Mouse (Mus musculus) retina, postnatal 1 day (tissue): ENCODE results near the gene Pax4.

Experiments
- DNase-seq: peaks from one replicate; pipeline ENCODE4 v3.0.0-alpha.2; 2012

Gene Pax4

DNA sequence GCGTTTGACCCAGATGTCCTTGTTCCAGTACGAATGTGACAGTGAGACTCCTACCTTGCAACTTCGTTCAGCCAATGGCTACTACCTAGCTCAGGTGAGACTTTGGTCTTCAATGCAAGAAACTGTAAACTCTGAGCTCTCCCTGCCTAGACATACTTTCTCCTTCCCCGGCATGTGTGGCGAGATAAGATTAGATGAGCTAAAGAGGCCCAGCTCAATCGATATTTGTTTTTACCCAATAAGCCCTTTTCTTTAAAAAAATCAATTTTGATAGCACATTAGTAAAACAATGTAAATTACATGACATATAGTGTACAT lies 17.7 kb downstream of the Pax4 start:
- no peak for DNase-seq

DNA sequence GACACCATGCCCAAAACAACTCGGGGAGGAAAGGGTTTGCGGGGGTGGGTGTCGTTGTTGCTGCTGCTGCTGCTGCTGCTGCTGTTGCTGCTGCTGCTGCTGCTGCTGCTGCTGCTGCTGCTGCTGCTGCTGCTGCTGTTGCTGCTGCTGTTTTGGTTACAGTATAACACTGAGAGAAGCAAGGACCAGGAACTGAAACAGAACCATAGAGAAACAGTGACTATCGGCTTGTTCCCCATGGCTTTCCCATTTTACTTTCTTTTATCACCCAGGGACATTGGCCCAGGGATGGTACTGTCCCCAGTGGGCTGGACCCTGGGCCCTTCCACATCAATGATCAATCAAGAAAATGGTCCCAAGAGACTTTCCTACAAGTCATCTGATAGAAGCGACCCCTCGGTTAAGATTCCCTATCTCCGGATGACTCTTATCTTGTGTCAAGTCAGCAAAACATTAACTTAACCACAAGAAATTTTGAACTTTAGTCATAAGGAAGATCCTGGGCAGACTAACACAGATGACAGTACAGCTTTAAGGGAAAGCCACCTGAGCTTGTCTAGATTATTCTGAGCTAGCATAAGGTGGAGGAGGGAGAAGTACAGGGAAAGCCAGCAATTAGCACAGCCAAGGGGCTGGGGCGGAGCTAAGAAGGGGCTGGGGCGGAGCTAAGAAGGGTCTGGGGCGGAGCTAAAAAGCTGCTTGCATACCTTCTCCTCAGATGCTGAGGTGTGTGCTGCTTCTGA lies 18.2 kb downstream of the Pax4 start:
- DNase-seq, result no peak

DNA sequence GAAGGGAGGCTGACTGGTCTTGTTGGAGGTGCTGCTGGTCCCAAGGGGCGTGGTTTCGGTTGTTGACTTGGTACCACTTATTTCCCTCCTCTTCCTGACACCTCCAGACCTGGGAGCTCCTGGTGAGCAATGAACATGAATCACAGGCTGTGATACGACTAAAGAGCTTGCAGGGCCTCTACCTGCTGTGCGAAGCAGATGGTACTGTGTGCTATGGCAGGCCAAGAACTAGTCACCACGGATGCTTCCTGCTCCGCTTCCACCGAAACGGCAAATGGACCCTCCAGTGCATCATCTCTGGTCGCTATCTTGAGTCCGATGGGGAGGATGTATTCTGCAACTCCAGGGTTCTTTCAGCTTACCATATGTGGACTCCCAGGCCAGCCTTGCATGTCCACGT lies 19.3 kb downstream of the Pax4 start:
- DNase-seq, result no peak

DNA sequence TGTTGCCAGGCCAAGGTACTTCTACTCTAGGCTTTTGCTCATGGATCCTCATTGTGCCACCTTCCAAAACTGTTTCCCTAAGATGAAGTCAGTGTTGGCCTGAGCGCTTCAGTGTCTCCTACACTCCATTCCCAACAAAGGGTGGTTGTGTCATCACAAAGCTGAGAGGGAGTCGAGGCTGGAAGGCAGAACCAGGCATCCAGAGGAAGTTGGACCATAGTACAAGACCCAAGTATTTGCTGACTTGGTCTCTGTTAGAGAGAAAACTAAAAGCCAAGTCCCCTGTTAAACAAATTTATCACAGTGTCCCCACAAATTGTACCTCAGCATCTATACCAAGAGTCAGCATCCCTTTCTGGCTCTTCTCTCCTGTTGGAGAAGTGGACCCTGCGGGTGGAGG lies 20.9 kb downstream of the Pax4 start, which contains the start of gene Gcc1:
Gcc1 (minus strand) TSS at position 101 of the 400 bp plus-strand sequence.
- no peak for DNase-seq

DNA sequence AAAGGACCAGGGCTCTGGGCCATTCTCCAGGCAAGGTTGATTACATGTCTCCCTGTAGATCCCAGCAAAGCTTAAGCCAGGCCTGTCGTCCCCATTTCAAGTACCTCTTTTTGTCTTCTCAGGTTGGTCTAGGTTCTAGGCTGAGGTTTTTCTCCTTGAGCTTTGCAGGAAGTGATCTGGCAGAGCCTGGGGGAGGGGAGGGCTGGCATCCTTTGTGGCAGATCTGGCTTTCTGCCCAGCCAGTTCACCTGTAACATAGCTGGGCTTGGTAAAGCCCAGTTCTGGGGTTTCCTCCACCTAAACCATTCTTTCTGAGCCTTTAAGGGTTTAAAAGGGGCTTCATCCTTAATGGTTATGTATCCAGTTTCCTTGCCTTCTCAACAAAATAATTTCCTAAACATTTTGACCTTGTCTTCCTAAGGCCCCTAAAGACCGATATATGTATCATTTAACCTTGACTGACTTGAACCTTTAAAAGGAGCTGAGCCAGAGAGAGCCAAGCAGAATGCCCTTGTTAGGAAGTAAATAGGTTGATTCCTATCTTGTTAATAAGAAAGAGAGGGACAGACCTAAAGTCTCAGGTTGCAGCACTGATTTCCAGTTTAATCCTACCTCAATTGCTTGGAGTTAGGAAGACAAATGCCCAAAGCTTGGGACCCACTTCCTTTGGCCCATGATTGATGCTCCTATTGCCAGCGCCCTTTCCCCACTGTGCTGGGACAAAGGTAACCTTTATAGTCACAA lies 21.9 kb downstream of the Pax4 start, which contains the start of gene Fscn3:
Fscn3 (plus strand) TSS at position 694 of the 744 bp plus-strand sequence.
- DNase-seq, result no peak

DNA sequence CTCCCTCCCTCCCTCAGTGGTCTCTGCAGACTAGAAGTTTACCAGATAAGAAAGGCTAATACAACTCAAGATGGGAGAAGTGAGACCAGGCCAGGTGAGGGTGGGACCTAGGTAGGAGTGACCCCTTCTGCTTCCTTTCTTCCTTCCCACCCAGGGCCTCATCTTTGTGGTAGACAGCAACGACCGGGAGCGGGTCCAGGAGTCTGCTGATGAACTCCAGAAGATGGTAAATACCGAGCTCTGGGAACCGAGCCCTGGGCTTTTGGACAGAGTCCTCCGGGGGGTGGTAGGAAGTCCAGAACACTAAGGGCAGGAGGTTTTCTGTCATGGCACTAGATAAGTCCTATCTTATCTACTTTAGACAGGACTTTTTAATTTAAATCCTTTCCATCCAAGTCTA lies 24.1 kb downstream of the Pax4 start:
- no peak for DNase-seq

DNA sequence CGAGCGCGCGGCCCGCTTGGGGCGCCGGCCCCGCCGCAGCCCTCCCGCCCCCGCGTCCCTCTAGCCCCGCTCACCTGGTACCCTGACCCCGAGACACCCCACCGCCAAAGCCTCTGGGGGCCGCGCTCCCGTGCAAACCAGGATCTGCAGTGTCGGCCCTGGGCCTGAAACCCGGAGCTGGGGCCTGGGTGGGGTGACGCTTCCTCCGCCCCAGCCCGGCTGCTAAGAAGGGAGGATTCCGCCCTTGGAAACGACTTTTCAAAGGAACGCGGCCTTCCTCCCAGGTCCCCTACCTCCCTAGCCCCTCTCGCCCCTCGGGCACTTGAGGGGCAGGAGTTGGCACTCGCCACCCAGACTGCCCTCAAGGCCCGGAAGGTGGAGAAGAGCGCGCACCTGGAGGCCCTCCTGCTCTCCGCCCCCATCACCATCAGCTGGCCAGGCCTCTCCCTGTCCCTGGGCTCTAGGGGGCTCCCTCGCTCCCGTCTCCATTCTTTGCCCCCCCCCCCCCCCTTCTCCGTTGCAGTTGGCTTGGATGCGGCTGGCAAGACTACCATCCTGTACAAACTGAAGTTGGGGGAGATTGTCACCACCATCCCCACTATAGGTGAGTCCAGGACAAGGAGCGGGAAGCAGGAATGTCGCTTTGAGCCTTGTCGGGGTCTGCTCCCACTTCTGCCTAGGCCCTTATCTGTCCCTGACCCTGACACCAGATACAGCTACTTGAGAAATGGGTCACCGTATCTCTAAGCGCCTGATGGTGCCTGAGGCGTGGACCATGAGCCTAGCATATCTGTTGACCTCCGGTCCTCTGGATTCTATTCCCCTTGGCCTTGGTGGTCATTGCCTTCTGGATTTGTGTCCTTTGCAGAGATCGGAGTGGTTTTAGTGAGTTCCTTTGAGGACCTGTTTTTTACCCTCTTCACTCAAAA lies 25.1 kb downstream of the Pax4 start:
- DNase-seq, result peak; percentile 62

DNA sequence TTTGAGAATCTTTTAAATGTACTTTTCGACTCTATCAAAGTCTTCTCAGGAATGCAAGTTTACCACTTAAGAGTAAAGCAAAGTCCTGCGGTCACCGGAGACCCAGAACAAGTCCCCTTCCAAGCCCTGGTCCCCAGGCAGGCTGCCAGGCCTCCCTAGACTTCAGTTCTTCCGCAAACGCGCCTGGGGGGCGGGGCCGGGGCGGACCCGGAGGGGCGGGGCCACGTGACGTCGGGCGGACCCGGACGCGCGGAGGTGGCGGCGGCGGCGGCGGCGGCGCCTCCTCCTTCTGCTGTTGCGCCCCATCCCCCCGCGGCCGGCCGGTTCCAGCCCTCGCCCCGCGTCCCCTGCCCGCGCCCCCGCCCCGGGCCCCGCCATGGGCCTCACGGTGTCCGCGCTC lies 25.8 kb downstream of the Pax4 start, which contains the start of gene Arf5:
Arf5 (plus strand) TSS at position 248 of the 400 bp plus-strand sequence.
- DNase-seq, result peak; percentile 91

DNA sequence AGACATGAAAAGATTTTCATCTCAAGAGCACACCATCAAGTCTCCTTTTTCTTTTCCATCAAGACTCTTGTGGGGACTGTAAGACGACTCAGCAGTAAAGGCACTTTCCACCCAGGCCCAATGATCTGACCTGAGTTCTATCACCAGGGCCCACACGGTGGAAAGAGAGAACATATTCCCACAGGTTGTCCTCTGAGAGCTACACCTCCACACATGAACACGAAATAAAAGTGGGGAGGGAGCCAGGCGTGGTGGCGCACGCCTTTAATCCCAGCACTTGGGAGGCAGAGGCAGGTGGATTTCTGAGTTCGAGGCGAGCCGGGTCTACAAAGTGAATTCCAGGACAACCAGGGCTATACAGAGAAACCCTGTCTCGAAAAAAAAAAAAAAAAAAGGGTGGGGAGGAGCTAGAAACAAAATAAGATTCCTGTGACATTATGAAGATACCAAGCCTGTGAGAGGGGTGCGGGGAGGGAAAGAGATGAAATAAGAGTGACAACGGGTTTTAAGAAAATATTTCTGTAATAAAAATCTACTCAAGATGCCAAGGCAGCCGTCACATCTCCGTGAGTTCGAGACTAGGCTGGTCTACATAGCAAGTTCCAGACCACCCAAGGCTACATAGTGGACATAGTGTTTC lies 26.4 kb downstream of the Pax4 start:
- no peak for DNase-seq

DNA sequence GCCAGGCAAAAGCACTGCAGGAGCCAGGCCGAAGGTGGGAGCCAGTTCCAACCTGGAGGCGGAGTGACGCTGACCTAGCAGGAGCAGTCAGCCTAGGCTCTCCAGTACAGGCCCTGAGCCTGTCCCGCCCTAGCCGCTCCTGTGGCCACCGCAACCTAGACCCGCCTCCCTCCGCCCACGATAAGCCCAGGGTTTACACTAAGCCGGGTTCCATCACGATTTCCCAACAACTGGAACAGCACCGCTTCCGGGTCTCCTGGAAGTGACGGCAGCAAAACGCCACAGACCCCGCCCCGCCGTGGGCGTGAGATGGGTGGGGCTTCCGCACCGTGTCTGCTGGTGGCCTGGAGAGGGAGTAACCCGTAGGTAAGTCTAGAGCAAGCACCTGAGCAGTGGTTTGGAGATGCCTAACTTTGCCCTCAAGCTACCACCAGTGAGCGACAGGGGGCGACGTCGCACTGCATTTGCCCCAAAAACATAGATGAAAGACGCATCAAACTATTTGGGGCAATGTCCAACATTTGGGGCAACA lies 27.6 kb downstream of the Pax4 start:
- DNase-seq, result peak; percentile 94

DNA sequence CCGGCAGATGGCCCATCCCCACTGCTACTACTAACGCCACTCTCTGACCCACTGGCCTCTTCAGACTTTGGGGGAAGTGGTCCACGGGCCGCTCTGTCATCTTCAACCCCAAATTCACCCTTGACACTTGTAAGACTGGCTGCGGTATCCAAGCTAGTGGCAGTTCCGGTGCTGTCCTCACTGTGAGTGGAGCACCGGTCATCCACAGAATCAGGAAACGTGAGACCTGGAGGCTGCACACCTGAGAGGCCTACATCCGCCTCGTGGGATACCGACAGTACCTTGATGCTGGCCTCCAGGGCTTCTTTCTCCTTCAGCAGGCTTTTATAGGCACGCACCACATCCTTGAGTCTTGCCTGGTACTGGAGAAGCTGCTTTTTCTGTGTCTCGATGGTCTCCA lies 28.3 kb downstream of the Pax4 start:
- DNase-seq, result peak; percentile 10

DNA sequence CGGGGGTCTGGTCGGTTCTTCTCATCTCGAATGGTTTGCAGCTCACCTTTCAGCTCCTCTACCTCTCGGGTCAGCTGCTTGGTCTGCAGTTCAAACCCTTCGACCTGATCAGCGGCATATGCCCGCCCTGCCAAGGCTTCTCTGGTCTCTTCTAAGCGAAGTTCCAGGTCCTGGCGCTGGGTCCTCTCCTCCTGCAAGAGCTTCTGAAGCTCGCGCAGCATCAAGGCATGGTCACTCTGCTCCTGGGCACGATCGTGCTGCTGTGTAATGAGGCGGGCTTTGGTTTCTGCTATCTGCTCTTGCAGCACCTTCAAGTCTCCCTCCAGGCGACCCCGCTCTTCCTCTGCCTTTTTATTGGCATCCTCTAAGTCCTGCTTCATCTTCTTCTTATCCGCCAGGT lies 28.8 kb downstream of the Pax4 start:
- no peak for DNase-seq

DNA sequence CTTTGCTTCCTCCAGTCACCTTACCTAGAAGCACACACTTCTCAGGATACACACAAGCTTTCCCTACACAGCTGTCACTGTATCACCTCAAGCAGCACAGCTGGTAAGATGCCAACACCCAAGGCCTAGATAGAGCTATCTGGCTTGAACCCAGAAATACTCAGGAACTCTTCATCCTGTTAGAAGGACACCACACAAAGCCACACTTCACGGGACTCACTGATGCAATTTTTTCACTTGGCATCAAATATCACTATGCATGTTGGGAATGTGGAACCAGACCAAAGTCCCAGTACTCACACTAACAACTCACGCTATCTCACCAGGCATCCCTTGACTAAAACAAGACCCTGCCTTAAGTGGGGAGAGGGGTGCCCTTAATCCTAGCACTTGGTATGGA lies 29.5 kb downstream of the Pax4 start:
- no peak for DNase-seq

DNA sequence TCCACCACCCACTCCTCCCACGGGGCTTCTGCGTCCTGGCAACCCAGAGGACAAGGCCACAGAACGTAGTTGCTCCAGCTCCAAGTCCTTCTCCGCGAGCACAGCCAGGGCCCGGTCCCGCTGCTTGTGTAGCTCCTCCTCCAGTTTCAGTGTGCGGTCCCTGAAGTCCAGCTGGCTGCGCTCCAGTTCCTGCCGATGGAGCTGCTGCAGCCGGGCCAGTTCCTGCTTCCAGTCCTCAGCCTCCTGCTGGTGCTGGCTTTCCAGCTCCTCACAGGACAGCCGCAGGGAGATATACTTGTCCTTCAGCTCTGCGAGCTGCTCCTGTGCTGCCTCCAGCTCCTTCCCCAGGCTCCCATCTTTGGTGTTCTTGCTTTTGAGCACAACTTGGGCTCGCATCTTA lies 30.7 kb downstream of the Pax4 start:
- no peak for DNase-seq

DNA sequence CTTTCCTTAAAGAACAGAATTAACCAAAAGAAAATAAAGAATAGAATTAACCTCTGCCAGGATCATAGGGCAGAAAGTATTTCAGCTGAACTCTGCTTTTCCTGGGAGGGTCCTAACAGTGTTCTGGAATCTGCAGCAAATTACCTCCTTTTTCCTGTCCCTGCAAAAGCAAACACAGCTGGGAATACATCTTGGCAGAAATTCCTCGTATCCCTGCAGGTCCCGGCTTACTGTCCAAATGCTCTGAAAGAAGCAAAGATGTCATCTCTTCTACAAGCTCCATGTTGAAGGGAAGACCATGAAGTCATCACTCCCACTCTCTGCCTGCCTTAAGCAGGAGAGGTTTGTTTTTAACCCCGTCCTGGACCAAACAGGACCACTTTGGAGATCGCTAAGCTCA lies 32.2 kb downstream of the Pax4 start:
- DNase-seq, result no peak

DNA sequence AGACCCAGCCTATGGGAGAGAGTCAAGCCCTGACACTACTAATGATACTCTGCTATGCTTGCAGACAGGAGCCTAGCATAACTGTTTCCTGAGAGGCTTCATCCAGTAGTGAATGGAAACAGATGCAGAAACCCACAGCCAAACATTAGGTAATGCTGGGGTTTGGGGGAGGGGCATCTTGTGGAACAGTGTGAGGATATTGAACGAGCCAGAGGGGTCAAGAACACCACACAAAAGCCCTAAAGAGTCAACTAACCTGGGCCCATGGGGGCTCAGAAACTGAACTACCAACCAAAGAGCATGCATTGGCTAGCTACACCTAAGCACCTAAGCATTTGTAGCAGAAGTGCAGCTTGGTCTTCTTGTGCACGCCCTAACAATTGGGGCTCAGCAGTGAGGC lies 37.9 kb downstream of the Pax4 start:
- no peak for DNase-seq

DNA sequence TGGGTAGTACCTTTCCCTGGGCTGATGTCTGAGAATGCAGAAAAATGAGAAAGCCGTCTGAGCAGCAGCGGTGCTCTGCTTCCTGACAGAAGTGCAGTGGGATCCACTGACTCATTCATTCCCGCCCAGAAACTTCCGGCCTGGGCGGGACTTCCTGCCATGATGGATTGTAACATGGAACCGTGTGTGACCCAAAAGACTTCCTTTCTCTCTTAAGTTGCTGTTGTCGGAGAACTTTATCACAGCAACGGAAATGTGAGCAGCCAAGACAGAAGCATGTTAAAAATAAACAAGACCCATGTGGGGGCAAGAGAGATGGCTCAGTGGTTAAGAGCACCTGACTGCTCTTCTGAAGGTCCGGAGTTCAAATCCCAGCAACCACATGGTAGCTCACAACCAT lies 39.1 kb downstream of the Pax4 start:
- DNase-seq, result no peak

DNA sequence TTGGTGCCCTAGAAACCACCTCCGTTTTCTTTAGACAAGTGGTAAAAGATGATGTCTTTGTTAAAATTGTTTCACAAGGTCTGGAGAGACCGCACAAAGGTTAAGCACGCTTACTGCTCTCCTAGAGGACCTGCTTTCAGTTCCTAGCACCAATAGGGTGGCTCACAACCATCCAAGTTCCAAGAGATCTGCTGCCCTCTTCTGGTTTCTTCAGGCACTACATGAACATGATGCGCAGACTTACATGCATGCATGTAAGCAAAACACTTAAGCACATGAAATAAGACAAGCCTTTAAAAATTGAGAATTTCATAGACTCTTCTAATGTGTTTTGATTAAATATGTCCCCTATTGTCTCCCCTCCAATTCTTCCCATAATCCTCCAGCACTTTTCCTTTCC lies 49.4 kb downstream of the Pax4 start:
- DNase-seq, result peak; percentile 37

DNA sequence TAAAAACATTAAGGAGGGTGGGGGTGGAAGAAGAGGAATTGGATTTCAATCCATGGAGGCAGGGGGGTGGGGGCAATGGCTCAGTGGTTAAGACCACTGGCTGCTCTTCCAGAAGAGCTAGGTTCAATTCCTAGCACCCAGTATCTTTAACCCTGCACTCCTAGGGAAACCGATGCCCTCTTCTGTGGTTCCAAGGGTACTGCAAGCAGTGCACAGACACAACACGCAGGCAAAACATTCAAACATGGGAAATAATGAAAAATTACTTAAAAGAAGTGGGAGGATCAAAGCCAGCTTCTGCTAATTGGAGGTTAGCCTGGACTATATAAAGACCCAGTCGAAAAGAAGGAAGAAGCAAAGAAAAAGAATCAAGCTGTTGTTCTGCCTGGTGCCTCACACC lies 50.4 kb downstream of the Pax4 start:
- no peak for DNase-seq

DNA sequence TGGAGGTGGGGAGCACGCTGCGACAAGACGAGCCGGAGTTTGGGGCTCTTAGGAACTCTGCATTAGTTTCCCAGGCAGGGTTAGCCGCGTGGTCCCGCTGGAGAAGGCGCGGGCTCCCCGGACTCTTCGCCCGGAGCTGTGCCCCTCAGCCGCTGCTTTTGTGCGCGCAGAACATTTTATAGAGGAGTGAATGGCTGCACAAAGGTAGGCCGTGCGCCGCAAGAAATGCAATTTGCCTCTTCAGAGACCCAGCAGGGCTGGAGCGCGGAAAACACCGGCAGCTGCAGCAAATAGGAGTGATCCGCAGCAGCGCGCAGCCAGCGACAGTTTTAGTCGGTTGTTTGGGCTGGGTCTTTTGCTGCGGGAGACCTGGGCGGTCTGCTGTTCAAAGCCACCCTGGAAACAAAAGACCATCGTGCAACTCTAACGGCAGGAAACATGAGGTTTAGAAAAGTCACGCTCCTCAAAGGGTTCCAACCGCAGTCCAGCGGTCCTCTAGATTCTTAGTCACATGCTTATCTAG lies 51.4 kb downstream of the Pax4 start, which contains the start of gene Zfp800:
Zfp800 (minus strand) TSS at position 325 of the 523 bp plus-strand sequence.
- DNase-seq, result peak; percentile 61

DNA sequence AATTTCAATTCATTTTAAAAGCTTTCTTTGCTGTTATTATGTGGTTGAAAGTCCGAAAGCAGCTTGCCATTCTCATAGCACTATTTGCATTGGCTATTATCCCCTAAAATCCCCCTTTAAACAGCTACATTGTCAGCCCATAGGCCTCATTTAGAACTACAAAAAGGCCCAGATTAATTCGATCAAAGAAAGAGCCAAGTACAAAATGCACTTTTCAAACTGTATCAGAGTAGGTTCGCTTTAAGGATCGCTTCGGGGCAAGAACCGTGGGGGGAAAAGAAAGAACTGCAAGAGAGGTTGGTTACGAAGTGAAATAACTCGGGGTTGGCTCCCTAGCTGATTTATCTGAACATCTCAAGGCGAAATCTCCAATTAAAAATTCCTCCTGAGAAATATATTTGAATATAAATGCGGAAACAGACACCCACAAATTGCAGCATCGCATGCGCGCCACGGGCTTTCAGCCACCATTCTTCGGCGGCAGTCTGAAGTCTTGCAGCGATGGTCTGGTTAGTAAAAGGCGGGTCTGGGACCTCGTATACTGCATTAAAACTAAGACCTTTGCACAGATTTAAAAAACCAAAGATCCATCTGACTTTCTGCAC lies 52.2 kb downstream of the Pax4 start:
- peak; percentile 49 for DNase-seq
